Mouse (Mus musculus): ENCODE results near the gene Mcidas.

GRCm38 (mm10) chr13:112964421-112964820, 29.2 kb upstream of the Mcidas start:
- TF ChIP-seq POLR2A (IDR thresholded peaks at IDR 0.05; ENCODE audit: borderline replicate concordance, low read depth, low read length) (no peak), CTCF (IDR thresholded peaks at IDR 0.05; ENCODE audit: low read depth, low read length) (no peak)

All from bone marrow macrophage, adult 2 months (primary cell).